ENCODE assay signal across 1 mouse cellular context in genomic region chr17:24671346-24671745, GRCm38 (mm10).
TF ChIP-seq lines count a peak whose summit lies in the region.

No protein-coding gene starts in this region.

TF ChIP-seq in CH12.LX, 34 proteins besides CTCF, POLR2A, EP300 and RAD21:
- TF ChIP-seq MAX (IDR thresholded peaks at IDR 0.05; ENCODE audit: low read length) = no peak
- TF ChIP-seq MXI1 (IDR thresholded peaks at IDR 0.05; ENCODE audit: low read depth, low read length) = no peak
- no peak for TF ChIP-seq ZMIZ1 (IDR thresholded peaks at IDR 0.05; ENCODE audit: low read depth, low read length)
- no peak for TF ChIP-seq PAX5 (IDR thresholded peaks at IDR 0.05; ENCODE audit: low read length)
- TF ChIP-seq ELF1 (IDR thresholded peaks at IDR 0.05; ENCODE audit: low read depth, low read length) = no peak
- TF ChIP-seq TCF12 (IDR thresholded peaks at IDR 0.05; ENCODE audit: low read depth, low read length) = no peak
- no peak for TF ChIP-seq KAT2A (IDR thresholded peaks at IDR 0.05; ENCODE audit: insufficient replicate concordance, low read length)
- no peak for TF ChIP-seq IRF4 (IDR thresholded peaks at IDR 0.05; ENCODE audit: low read depth, low read length)
- no peak for TF ChIP-seq RCOR1 (conservative IDR thresholded peaks at IDR 0.05; ENCODE audit: low read depth, low read length)
- TF ChIP-seq E2F4 (IDR thresholded peaks at IDR 0.05; ENCODE audit: insufficient replicate concordance, low read depth, low read length) = no peak
- no peak for TF ChIP-seq SMC3 (IDR thresholded peaks at IDR 0.05; ENCODE audit: low read depth, low read length)
- TF ChIP-seq ETS1 (conservative IDR thresholded peaks at IDR 0.05; ENCODE audit: low read depth, low read length) = no peak
- no peak for TF ChIP-seq TBP (conservative IDR thresholded peaks at IDR 0.05; ENCODE audit: low read depth, low read length)
